Mouse (Mus musculus) heart, postnatal 10 days (tissue): ENCODE results near the gene Tmem119. TPM values are rescaled to one million over a fixed set of nuclear protein-coding genes. Genes with fewer than 3 reads are reported as not detected.
A peak's percentile ranks its signal among the peaks of the same experiment; 100 is the strongest.

Experiments
- DNase-seq, 2 experiments: peaks; one replicate each; pipeline ENCODE4 v3.0.0; 2021
- intact Hi-C: fragments of 180-260 bp; cut with DNase I; formaldehyde crosslinking; loops from one replicate; pipeline ENCODE4 v1.15.1; 2025
- total RNA-seq, 2 experiments: library from RNA; stranded (reverse); gene quantifications; 2 replicates each; pipeline ENCODE4 v1.2.3; 2021

Tmem119 gene
- total RNA-seq, 2 experiments from 2014 or later, result 14.6 to 18.5 TPM

DNA sequence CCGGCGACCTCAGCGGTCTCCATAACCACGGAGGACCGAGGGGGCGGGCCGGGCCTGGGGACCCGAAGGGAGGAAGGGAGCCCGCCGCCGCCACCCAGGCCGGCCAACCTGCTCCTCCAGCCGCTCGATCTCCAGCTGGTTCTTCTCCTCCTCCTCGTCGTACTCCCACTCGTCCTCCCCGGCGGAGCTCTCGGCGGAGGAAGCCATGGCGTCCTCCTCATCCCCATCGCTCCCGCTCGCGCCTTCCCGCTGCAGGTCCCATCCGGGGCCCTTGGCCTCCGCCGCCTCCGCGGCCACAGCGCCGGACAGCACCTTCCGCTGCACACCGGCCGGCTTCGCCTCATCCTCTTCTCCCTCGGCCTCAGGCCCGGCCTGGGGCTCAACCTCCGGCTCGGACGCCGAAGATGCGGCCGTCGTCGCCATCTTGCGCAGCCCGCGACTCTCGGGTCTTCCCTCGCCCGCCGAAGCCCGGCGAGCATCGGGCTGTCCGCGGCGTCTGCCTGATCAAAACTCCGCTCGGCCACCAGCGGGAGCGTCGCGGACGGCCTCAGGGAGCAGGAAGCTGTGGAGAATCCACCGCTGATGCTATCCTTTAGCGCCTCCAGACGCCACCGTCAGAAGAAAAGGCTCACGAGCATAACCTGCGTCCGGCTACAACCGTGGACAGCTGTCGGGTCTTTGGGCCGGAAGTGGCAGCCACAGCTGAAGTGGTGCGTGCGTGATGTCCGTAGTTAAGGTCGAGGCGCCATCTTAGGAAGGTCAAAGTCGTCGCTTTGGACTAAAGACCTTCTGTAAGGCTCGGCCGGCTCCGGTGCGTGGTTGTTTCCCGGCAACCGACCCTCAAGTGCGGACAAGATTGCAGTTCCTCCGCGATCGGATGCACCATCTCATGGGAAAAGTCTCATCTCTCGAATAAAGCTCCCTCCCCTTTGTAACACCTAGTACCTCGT lies 28.8 kb downstream of the Tmem119 start:
- intact Hi-C loops, result loop anchor here (2.0 to 5.0 kb wide), 3 partner anchors 73 to 183 kb away; no protein-coding TSS in a partner anchor
- peak; percentile 90 to 91 for DNase-seq

DNA sequence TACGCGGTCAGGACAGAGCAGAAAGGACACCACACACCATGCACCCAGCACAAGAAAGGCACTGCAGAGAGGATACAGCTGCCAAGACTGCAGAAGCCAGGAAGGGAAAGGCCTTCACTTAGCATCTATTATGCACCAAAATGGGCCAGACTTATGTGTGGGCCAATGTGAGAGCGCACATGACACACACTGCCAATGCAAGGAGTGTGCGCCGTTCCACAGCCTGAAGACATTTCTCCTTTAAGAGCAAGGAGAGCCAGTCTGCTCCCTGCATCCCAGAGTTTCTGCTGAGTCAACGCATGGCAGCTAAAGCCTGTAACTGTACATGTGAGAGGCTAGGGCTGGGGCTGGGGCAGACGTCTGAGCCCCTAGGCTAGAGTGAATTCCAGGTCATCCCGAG lies 31.5 kb downstream of the Tmem119 start:
- no peak for DNase-seq
- intact Hi-C loops, result no loop called here

DNA sequence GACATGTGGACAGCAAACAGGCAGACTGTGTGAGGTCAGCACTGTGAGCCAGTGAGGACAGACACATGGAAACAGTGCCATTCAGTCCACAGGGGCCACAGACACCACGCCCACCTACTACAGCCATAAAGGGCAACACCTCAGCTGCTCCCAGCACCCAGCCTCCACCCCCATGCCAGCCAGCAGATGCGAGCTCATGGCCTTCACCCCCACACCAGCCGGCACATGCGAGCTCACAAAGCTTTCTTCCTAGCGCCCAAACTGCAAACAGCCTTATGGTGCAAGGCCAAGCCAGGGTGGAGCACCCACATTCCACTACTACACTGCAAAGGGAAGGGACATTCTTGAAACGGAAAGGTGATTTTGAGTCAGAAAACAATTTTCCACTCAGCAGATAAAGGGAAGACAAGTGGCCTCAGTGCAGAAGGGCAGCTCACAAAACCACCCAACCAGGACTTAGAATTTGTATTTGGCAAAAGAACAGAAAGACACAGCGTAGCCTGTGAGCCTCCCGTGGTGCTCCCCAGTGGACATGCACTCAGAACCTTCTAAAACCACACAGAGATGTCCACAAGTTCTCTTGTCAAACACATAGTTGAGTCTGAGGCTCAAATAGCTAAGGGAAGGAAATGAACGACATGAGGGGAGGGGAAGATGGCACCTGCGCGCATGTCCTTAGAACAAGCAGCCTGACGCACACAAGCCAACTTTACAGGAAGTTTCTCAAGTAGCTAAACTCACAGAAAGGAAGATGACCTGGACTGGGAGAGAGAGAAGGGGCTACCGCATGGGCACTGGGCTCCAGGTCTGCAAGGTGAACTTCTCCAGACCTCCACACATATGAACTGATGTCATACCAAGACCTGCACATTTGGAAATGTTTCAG lies 34.4 kb downstream of the Tmem119 start:
- intact Hi-C loops, result no loop called here
- DNase-seq, result no peak

DNA sequence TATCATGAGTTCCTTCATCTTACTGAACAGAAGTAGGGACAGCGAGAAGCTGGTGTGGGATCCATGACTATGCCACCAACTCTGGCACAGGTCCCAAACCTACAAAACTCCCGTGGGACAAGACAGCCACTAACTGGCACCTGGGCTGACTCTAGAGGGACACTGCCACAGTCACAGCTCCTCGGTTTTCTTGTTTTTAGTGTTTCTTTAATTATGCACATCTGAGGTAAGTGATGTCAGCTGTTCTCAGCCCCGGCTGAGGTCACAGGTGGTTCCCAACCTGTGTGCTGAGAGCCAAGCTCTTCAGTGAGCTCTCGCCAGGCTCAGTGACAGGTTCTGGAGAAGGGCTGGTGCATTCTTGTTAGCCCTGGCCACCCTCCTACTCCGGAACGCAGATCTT lies 35.9 kb downstream of the Tmem119 start:
- DNase-seq, result no peak
- intact Hi-C loops, result no loop called here

DNA sequence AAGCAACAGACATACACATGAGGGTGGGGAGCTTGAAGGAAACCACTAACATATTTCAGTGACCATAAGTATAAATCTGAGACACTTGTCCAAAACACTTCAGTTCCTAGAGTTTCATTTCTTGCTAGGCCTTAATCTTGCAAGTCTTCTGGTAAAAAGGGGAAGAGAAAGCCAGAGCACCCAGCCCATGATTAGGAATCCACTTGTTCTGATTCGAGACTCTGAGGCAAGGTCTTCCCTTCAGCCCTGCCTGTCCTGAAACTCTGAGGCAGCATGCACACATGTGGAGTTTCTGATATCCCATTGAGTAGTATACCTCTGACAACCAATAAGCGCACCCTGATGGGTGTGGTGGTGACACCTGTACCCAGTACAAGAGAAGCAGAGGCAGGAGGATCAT lies 38.7 kb downstream of the Tmem119 start:
- DNase-seq, result no peak
- intact Hi-C loops, result no loop called here

DNA sequence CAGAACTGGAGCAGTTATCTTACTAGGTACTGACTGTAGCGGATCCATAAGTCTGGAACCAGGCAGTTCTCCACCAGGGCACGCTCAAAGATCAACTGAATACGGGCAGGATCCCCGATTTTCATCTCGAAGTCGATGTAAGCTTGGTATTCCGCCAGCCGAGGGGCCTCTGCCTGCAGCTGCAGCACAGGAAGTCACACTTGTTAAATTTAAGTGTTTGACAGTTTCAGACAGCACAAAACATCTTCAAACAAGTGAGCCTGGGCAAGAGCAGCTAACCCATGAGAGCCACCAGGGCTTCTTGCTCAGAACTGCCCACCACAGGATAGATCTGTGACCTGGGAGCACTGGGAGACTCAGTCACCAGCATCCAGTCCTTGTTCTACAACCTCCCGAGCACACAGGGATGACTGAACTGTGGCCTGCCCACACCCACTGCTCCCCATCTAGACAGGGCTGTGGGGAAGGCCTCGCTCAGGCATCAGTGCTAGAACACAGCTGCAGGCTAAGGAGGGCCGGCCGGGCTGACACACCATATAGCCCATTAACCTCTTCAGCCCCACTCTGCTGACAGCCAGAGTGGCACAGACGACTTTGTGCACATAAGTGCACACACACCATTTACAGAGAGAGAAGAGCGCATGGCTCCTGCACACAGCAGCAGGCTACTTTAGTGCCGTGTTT lies 44.8 kb downstream of the Tmem119 start:
- intact Hi-C loops, result no loop called here
- DNase-seq, result no peak

DNA sequence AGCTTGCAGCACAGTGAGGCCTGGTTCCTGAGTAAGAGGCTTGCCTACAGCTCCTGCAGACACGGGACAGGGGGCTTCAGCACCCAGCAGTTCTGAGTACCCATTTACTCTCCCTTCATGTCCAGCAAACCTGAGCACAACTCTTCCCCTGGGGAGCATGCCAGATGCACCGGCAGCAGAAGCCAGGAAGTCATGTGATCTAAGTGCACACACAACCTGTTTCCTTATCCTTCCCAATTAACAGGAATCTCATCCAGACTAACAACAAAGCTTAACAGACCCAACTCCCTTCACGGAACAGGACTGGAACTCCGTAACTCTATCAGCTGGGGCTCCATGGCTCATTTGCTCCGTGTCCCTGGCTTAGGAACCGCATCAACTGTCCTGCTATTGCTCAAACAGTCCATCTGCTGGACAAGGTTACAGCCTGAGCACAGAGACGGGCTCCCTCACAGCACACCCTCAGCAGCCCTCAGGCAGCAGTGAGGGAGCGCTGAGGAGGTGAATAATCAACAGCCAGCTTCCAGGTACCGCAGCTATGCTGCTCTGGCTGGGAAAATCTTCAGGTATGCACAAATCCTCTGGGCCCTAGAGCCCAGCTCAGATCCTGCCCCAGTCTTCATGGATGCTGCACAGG lies 48.7 kb downstream of the Tmem119 start:
- DNase-seq, result no peak
- intact Hi-C loops, result no loop called here

DNA sequence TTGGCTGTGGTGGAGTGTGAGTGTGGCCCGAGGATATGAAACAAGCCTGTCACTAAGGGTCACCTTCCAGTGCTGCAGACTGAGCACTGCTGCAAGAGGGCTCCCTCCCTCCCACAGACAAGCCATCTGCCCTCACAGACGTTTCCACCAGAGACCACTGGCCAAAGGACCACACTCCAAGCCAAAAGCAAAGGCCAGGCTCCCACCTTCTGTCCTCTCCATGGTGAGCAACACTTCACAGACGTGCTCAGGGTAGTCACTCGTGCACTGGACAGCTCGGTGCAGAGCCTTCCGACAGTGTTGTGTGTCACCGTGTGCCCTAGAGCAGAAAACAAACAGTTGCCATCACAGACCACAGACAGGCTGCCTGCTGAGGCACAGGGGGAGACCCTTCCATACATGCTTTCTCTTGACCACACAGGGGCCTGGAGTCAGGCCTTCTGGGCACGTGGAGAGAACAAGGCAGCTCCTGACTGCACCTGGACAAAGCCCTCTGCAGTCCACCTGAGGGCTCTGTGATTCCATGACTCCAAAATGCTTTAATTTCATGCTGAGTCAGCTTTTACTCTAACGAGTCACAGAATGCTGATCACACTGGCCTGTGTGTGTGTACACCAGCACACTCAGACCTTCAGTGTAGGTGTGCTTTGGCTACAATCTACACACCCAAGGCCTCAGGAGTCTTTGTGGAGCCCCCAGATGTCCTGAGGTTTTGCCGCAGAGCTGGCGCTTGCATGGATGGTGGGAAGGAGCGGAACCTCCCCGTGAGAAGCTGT lies 51.6 kb downstream of the Tmem119 start:
- no peak for DNase-seq
- intact Hi-C loops, result no loop called here

DNA sequence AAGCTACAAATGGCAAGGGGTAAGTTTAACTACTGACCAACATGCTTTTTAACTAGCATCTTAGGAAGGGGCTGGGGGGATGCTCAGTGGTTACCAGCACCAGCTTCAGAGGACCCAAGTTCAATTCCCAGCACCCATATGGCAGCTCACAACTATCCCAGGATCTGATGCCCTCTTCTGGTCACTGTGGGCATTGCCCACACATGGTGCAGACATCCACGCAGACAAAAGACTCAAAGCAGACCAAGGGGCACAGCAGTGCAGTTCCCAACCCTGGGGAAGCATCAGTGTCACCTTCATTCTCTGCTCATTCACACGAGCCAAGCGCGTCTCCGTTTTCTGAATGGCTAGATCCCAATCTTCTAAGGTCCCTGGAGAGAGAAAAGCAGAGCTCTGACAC lies 52.7 kb downstream of the Tmem119 start:
- DNase-seq, result no peak
- intact Hi-C loops, result no loop called here

Other genes with a start within 250 kb of the Tmem119 start
- gene Cmklr1, start 150.1 kb downstream of the Tmem119 start, total RNA-seq, result 10 to 100 TPM; 20.8 to 22.5 TPM
- not detected for gene 1700069L16Rik, start 75.7 kb downstream of the Tmem119 start, total RNA-seq
- gene Ficd, start 64.7 kb downstream of the Tmem119 start, total RNA-seq, result 1 to 10 TPM; 5.4 to 5.8 TPM
- 10 to 100 TPM; 19.6 to 20.5 TPM for gene Sart3, start 28.0 kb downstream of the Tmem119 start, total RNA-seq
- 100 to 1,000 TPM; 122 to 123 TPM for gene Iscu, start 27.8 kb downstream of the Tmem119 start, total RNA-seq
- 1 to 10 TPM; 2.0 to 2.1 TPM for gene Selplg, start 32.1 kb upstream of the Tmem119 start, total RNA-seq
- gene Coro1c, start 108.2 kb upstream of the Tmem119 start, total RNA-seq, result 10 to 100 TPM; 73.1 to 76.1 TPM
- 10 to 100 TPM; 18.6 to 20.3 TPM for gene Ssh1, start 193.4 kb upstream of the Tmem119 start, total RNA-seq
- gene Dao, start 203.2 kb upstream of the Tmem119 start, total RNA-seq, result not detected